Mouse (Mus musculus): ENCODE results near the gene Tmem59l.

- no peak for TF ChIP-seq CTCF (IDR thresholded peaks at IDR 0.05; ENCODE audit: insufficient read depth, low read length)
- no peak for TF ChIP-seq POLR2A (IDR thresholded peaks at IDR 0.05; ENCODE audit: borderline replicate concordance, extremely low read depth, low read depth, low read length)
Observed at GRCm38 (mm10) chr8:70471856-70472255, 15.3 kb downstream of the Tmem59l start.
